Mouse (Mus musculus): Measurements from ENCODE around the gene Olfr1031.
"Not testable (repeated sequence)": the region's sequence is repeated elsewhere in the genome, so short reads cannot be mapped to it uniquely, and the experiment has no call there.

Olfr1031 gene

DNA sequence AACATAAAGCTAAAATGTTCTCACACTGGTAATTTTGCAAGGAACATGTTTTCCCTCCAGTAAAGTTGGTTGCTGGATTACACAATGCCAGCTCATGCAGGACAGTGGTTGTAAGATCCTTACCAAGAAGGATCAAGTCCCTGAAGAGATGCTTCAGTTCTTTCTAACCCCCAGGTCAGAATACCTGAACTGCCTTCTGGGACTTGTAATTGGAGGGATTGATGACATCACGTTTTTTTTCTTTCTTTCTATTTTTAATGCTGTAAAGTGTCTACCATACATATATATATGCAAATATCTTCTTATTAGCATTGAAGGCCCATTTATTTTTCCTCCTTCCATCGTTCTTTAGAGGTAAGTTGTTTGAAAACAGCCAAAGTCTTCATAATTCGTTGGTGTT lies at the start of gene Olfr1031:
Olfr1031 (plus strand) TSS at position 301 of the 400 bp plus-strand sequence.
- DNase-seq (ENCODE audit: low spot score in 2 of 2), result no peak

DNA sequence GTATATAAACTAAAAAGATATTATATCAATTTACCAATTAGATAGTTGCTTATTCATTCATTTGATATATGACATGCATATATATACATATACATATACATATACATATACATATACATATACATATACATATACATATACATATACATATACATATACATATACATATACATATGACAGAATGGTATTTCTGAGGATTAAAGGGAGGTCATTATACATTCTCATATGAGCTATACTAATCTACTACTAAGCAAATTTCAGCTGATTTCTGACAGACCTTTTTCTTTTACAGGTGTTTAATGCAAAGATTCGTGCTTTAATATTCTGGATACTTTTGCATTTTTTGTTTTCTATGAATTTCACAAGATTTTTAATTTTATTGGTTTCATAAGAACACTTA lies 40.0 kb upstream of the Olfr1031 start, which contains the start of gene Olfr1028:
Olfr1028 (plus strand) TSS at position 301 of the 400 bp plus-strand sequence.
- no peak for DNase-seq (ENCODE audit: low spot score in 2 of 2)

DNA sequence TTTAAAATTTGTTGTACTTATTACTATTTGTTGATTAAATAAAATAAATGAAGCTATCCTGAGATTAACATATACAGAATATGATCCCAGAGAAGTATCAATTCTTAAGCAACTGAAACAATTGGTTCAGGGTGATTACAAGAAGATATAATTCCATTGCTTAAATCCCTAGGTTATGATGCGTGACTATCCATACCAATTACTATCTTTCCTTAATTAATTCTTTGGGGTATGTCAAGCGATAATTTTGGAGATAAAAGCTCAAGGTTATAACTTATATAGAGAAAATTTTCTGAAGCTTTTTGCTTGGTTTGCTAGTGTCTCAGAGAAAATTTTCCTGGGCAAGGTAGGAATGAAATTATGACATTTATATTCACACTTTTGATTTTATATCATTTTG lies 16.5 kb upstream of the Olfr1031 start, which contains the start of gene Olfr1029:
Olfr1029 (plus strand) TSS at position 301 of the 400 bp plus-strand sequence.
- DNase-seq (ENCODE audit: low spot score in 2 of 2), result no peak

DNA sequence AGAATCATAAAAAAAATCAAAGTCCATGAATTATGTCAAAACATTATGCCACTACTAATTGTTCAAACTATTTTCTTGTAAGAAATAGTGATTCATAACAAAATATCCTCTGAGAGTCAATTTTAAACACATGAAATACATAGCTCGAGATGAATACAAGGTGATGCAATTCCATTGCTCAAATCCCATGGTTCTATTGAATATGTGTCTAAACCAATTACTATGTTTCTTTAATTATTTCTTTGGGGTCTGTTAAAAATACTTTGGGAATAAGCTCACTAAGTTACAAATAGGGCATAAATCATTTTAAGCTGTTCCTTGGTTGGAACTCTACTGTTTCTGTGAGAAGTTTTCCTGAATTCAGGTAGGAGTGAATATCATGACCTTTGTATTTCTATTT lies 11.1 kb upstream of the Olfr1031 start, which contains the start of gene Olfr1030:
Olfr1030 (plus strand) TSS at position 301 of the 400 bp plus-strand sequence.
- DNase-seq (ENCODE audit: low spot score in 2 of 2), result no peak

DNA sequence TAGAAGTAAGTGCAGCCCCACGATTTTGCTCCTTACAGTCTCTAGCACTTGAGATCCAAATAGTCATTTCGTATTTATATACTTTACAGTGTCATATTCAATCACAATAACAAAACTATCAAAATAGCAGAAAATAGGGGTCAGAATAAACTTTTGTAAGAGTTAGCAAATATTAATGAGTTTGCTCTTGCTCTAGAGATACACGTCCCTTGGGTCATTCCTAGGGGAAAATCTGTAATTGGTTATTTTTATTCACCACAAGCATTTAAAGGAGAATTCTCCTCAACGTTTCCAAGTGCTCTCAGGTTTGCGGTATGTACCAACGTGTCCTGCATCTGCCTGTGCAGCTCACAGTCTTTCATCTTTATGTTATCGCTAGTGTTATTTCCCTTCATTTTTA lies 15.1 kb downstream of the Olfr1031 start, which contains the start of gene Olfr1032:
Olfr1032 (plus strand) TSS at position 301 of the 400 bp plus-strand sequence.
- no peak for DNase-seq (ENCODE audit: low spot score in 2 of 2)

DNA sequence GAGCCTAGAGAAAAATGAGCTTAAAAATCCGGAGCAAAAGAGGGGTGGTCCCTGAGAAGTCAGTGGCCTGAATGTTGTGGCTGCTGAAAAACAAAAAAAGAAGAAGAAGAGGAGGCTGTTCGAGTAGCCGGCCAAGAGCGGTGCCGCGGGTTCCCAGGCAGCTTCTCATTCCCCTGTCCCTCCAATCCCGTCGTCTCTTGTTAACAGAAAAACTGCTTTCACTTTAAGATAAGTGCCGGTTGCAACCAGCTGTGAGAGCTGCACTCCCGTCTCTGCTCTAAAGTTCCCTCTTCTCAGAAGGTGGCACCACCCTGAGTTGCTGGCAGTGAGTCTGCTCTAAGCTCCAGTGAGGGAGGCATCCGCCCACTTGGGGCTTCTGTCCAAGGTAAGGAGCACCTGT lies 30.3 kb downstream of the Olfr1031 start, which contains the start of gene Olfr1033:
Olfr1033 (plus strand) TSS at position 228 of the 400 bp plus-strand sequence.
- DNase-seq (ENCODE audit: low spot score in 2 of 2), result not testable (repeated sequence)

DNA sequence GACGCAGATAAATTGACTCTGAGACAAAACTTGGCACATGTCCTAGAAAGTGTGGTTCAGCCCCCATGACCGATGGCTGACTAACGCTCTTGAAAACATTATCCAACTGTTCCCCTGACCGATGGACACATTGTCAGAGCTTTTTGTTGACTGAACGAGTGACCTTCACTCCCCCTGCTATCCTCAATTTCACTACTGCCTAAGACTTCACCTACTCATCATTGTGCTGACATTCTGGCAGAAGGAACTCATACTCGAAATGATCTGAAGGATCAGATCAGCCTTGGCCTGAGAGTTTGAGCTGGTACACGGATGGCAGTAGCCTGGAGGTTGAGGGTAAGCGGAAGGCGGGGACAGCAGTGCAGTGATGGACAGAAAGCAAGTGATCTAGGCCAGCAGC lies 31.4 kb downstream of the Olfr1031 start:
- not testable (repeated sequence) for DNase-seq (ENCODE audit: low spot score in 2 of 2)
